In genomic region chr5:113218617-113219235, GRCm38 (mm10) we compare ENCODE assay signal across 16 mouse cellular contexts. TPM values are rescaled to one million over a fixed set of nuclear protein-coding genes. Genes with fewer than 3 reads are reported as not detected.
DNase-seq lines count a peak whose midpoint lies in the region; ATAC-seq and TF ChIP-seq lines count a peak whose summit lies in the region.
"Had no signal": no experiment of that assay in that cellular context is flagged by ENCODE, and none has a peak within 500 bp of the region (broad histone marks: within the 10 kb centered on the region; RNA-seq: fewer than 3 reads in every experiment).

No protein-coding gene starts in this region.

- H3K27me3 ChIP-seq in heart, postnatal 0 days (ENCODE audit: control insufficient read depth, insufficient read depth, low read length), result peaks cover 12% of the 10 kb centered on the region; the same call in 1 of the 2 replicates
- H3K27me3 ChIP-seq in intestine, embryonic 16.5 days (replicated peaks; ENCODE audit: control insufficient read depth, insufficient read depth, low read length), result no peaks in the 10 kb centered on the region
- H3K27me3 ChIP-seq in liver, embryonic 16.5 days (ENCODE audit: control insufficient read depth, insufficient read depth, low read depth, low read length), result peaks cover 13% of the 10 kb centered on the region
- no peaks in the 10 kb centered on the region for H3K27me3 ChIP-seq in thymus, adult 2 months (ENCODE audit: control insufficient read depth, insufficient read depth, low read length)
- H3K27me3 ChIP-seq in forebrain, embryonic 12.5 days, result 0 out of 2 replicates have a peak, but pooled peaks cover 7% of the 10 kb centered on the region
- H3K27me3 ChIP-seq: midbrain, embryonic 15.5 days had no signal

- no peak for TF ChIP-seq EP300 in heart, postnatal 0 days (IDR thresholded peaks at IDR 0.05; ENCODE audit: low read depth)

- H3K36me3 ChIP-seq in heart, postnatal 0 days (replicated peaks; ENCODE audit: control insufficient read depth, insufficient read depth, low read length), result no peaks in the 10 kb centered on the region
- H3K36me3 ChIP-seq in intestine, embryonic 16.5 days (ENCODE audit: control insufficient read depth, insufficient read depth, low read length), result no peaks in the 10 kb centered on the region
- no peaks in the 10 kb centered on the region for H3K36me3 ChIP-seq in liver, embryonic 16.5 days (ENCODE audit: control insufficient read depth, insufficient read depth)
- H3K36me3 ChIP-seq in thymus, adult 2 months (ENCODE audit: control insufficient read depth, insufficient read depth, low read length), result no peaks in the 10 kb centered on the region
- H3K36me3 ChIP-seq in forebrain, embryonic 12.5 days (replicated peaks), result no peaks in the 10 kb centered on the region
- H3K36me3 ChIP-seq: hindbrain, embryonic 12.5 days; midbrain, embryonic 15.5 days; neural tube, embryonic 12.5 days had no signal

- no peak for TF ChIP-seq CTCF in heart, postnatal 0 days (IDR thresholded peaks at IDR 0.05; ENCODE audit: low read depth)
- no peak for TF ChIP-seq CTCF in thymus, adult 2 months (IDR thresholded peaks at IDR 0.05; ENCODE audit: borderline replicate concordance, control insufficient read depth, extremely low read depth, insufficient read depth, low read length, poor library complexity)

- intact Hi-C loops in heart, postnatal 10 days (cut with DNase I), result no loop called here

- no peak overlapping the region for H3K4me3 ChIP-seq in heart, postnatal 0 days (ENCODE audit: low read depth, low read length)
- H3K4me3 ChIP-seq in brown adipose tissue, adult 24 weeks (ENCODE audit: insufficient read depth, low read depth, low read length), result peak overlapping the region; percentile 28
- peak overlapping the region; percentile 79 for H3K4me3 ChIP-seq in intestine, embryonic 16.5 days (ENCODE audit: low read length)
- H3K4me3 ChIP-seq in liver, embryonic 16.5 days (ENCODE audit: low read depth, low read length), result no peak overlapping the region
- no peak overlapping the region for H3K4me3 ChIP-seq in thymus, adult 2 months (ENCODE audit: control insufficient read depth, insufficient read depth, low read length)
- no peak overlapping the region for H3K4me3 ChIP-seq in forebrain, embryonic 12.5 days (replicated peaks)
- H3K4me3 ChIP-seq: erythroblast, embryonic 14.5 days; hindbrain, embryonic 12.5 days; midbrain, embryonic 15.5 days; neural tube, embryonic 12.5 days had no signal

- no peak overlapping the region for H3K4me2 ChIP-seq in heart, postnatal 0 days (ENCODE audit: low read depth, low read length)
- peak overlapping the region; percentile 96 for H3K4me2 ChIP-seq in intestine, embryonic 16.5 days (ENCODE audit: low read depth, low read length)
- H3K4me2 ChIP-seq in liver, embryonic 16.5 days (ENCODE audit: low read depth, low read length), result peak overlapping the region; percentile 34
- no peak overlapping the region for H3K4me2 ChIP-seq in forebrain, embryonic 12.5 days
- H3K4me2 ChIP-seq: hindbrain, embryonic 12.5 days; midbrain, embryonic 15.5 days had no signal

- ATAC-seq in heart, postnatal 0 days (ENCODE audit: insufficient read depth, low read depth), result no peak
- peak; percentile 26 for ATAC-seq in intestine, embryonic 16.5 days
- no peak for ATAC-seq in liver, embryonic 16.5 days (ENCODE audit: low read depth)
- no peak for ATAC-seq in forebrain, embryonic 12.5 days (ENCODE audit: low FRiP score)
- ATAC-seq: midbrain, embryonic 15.5 days had no signal

- no peak for DNase-seq in heart, postnatal 0 days (ENCODE audit: low spot score)
- no peak for DNase-seq in heart, postnatal 10 days
- DNase-seq in thymus, adult 2 months, result no peak
- DNase-seq: adrenal gland, postnatal 10 days; cerebellum, postnatal 10 days had no signal

- H3K9ac ChIP-seq in heart, postnatal 0 days (replicated peaks; ENCODE audit: low read depth, low read length), result no peak overlapping the region
- peak overlapping the region; percentile 54 for H3K9ac ChIP-seq in intestine, embryonic 16.5 days (ENCODE audit: low read depth, low read length)
- H3K9ac ChIP-seq in liver, embryonic 16.5 days (ENCODE audit: low read depth, low read length), result no peak overlapping the region
- H3K9ac ChIP-seq in forebrain, embryonic 12.5 days, result no peak overlapping the region
- H3K9ac ChIP-seq: hindbrain, embryonic 12.5 days; midbrain, embryonic 15.5 days; neural tube, embryonic 12.5 days had no signal

- 0 out of 2 replicates have a peak overlapping the region, but pooled peaks have one; percentile 30 for H3K27ac ChIP-seq in heart, postnatal 0 days (ENCODE audit: low read depth)
- peak overlapping the region; percentile 64 for H3K27ac ChIP-seq in brown adipose tissue, adult 24 weeks (replicated peaks; ENCODE audit: low read depth, low read length)
- H3K27ac ChIP-seq in intestine, embryonic 16.5 days (ENCODE audit: low read length), result peak overlapping the region; percentile 91
- H3K27ac ChIP-seq in liver, embryonic 16.5 days (ENCODE audit: low read length), result peak overlapping the region; percentile 55
- no peak overlapping the region for H3K27ac ChIP-seq in thymus, adult 2 months (ENCODE audit: control insufficient read depth, insufficient read depth, low read length)
- H3K27ac ChIP-seq in forebrain, embryonic 12.5 days, result no peak overlapping the region
- H3K27ac ChIP-seq: hindbrain, embryonic 12.5 days; midbrain, embryonic 15.5 days; neural tube, embryonic 12.5 days had no signal

- WGBS in heart, postnatal 0 days, result 60% methylated on average over 17 of the region's 17 CpGs
- 34% methylated on average over 17 of the region's 17 CpGs for WGBS in intestine, embryonic 16.5 days
- 52% methylated on average over 17 of the region's 17 CpGs for WGBS in liver, embryonic 16.5 days (ENCODE audit: insufficient replicate concordance)
- 93% methylated on average over 17 of the region's 17 CpGs for WGBS in thymus, adult 2 months
- 87% methylated on average over 17 of the region's 17 CpGs for WGBS in forebrain, embryonic 12.5 days

- no peaks in the 10 kb centered on the region for H3K9me3 ChIP-seq in heart, postnatal 0 days (replicated peaks; ENCODE audit: control insufficient read depth, low read length)
- no peaks in the 10 kb centered on the region for H3K9me3 ChIP-seq in intestine, embryonic 16.5 days (ENCODE audit: control insufficient read depth, low read length)
- no peaks in the 10 kb centered on the region for H3K9me3 ChIP-seq in liver, embryonic 16.5 days (replicated peaks; ENCODE audit: control insufficient read depth, low read length)
- H3K9me3 ChIP-seq in forebrain, embryonic 12.5 days, result no peaks in the 10 kb centered on the region
- H3K9me3 ChIP-seq: hindbrain, embryonic 12.5 days; midbrain, embryonic 15.5 days had no signal

- TF ChIP-seq POLR2A in thymus, adult 2 months (IDR thresholded peaks at IDR 0.05; ENCODE audit: control insufficient read depth, extremely low read depth, insufficient read depth, low read length, poor library complexity), result no peak

- H3K4me1 ChIP-seq in heart, postnatal 0 days (ENCODE audit: control insufficient read depth, insufficient read depth), result no peaks in the 10 kb centered on the region
- peaks cover 25% of the 10 kb centered on the region for H3K4me1 ChIP-seq in brown adipose tissue, adult 24 weeks (ENCODE audit: control insufficient read depth, insufficient read depth, insufficient read length, low read length)
- H3K4me1 ChIP-seq in intestine, embryonic 16.5 days (ENCODE audit: control insufficient read depth, insufficient read depth, low read length), result peaks cover 26% of the 10 kb centered on the region
- H3K4me1 ChIP-seq in liver, embryonic 16.5 days (ENCODE audit: control insufficient read depth, low read depth, low read length), result peaks cover 5% of the 10 kb centered on the region; the same call in 1 of the 2 replicates
- peaks cover 5% of the 10 kb centered on the region for H3K4me1 ChIP-seq in thymus, adult 2 months (replicated peaks; ENCODE audit: control insufficient read depth, insufficient read depth, low read length)
- H3K4me1 ChIP-seq in forebrain, embryonic 12.5 days, result peaks cover 10% of the 10 kb centered on the region

RNA-seq across cellular contexts. Expression of gene 2900026A02Rik, which starts 2.3 kb away (rescaled TPM):
- total RNA-seq in heart, postnatal 0 days (2014; rRNA removed; ENCODE audit: low replicate concordance), result 17.0 and 18.9 TPM in 2 replicates
- polyA plus RNA-seq in heart, postnatal 0 days (2015; fragmentation: Nextera tagmentation; extraction: Ambion mirVana), result 8.1 and 10.2 TPM in 2 replicates
- total RNA-seq in heart, postnatal 10 days (2021), result 10 to 100 TPM; 46.9 to 51.4 TPM
- 3.5 and 5.5 TPM in 2 replicates for polyA plus RNA-seq in brown adipose tissue, adult 24 weeks (2012; ENCODE audit: insufficient read depth, insufficient read length, missing spikeins)
- 8.3 and 9.5 TPM in 2 replicates for polyA plus RNA-seq in intestine, embryonic 16.5 days (2015; fragmentation: Nextera tagmentation; extraction: Ambion mirVana)
- 2.6 and 3.4 TPM in 2 replicates for polyA plus RNA-seq in liver, embryonic 16.5 days (2015; fragmentation: Nextera tagmentation; extraction: Ambion mirVana)
- 6.9 and 7.8 TPM in 2 replicates for polyA plus RNA-seq in thymus, adult 2 months (2012; rRNA removed)
- polyA plus RNA-seq in forebrain, embryonic 12.5 days (2016; fragmentation: Nextera tagmentation; extraction: Ambion mirVana), result 4.5 and 6.1 TPM in 2 replicates
- total RNA-seq: MEL had no signal

RNA-seq across cellular contexts. Expression of gene Tmem211, which starts 8.0 kb away (rescaled TPM):
- total RNA-seq in heart, postnatal 0 days (2014; rRNA removed; ENCODE audit: low replicate concordance), result not detected in 2 replicates
- polyA plus RNA-seq in heart, postnatal 0 days (2015; fragmentation: Nextera tagmentation; extraction: Ambion mirVana), result not detected in 2 replicates
- not detected for total RNA-seq in heart, postnatal 10 days (2021)
- not detected in 2 replicates for polyA plus RNA-seq in brown adipose tissue, adult 24 weeks (2012; ENCODE audit: insufficient read depth, insufficient read length, missing spikeins)
- 0.13 and 0.28 TPM in 2 replicates for polyA plus RNA-seq in intestine, embryonic 16.5 days (2015; fragmentation: Nextera tagmentation; extraction: Ambion mirVana)
- not detected in 2 replicates for polyA plus RNA-seq in liver, embryonic 16.5 days (2015; fragmentation: Nextera tagmentation; extraction: Ambion mirVana)
- 0.10 TPM in 1 of 2 replicates, not detected in the other for polyA plus RNA-seq in thymus, adult 2 months (2012; rRNA removed)
- 0.20 and 0.28 TPM in 2 replicates for polyA plus RNA-seq in forebrain, embryonic 12.5 days (2016; fragmentation: Nextera tagmentation; extraction: Ambion mirVana)
- total RNA-seq: adrenal gland, postnatal 10 days; granulocyte monocyte progenitor cell, adult 5-6 weeks; left cerebral cortex, adult 8-10 months; MEL had no signal
- polyA plus RNA-seq: erythroblast, embryonic 14.5 days; neural tube, embryonic 12.5 days had no signal

Comparison
In these comparisons a context has a peak if more than half of its experiments do, and no peak if none do; other contexts are left out.
1. H3K27ac ChIP-seq: peak in heart, postnatal 0 days (single experiment), brown adipose tissue, adult 24 weeks (single experiment), intestine, embryonic 16.5 days (single experiment) and liver, embryonic 16.5 days (single experiment); none in thymus, adult 2 months (single experiment) and forebrain, embryonic 12.5 days (single experiment).
2. H3K4me2 ChIP-seq: peak in intestine, embryonic 16.5 days (single experiment) and liver, embryonic 16.5 days (single experiment); none in heart, postnatal 0 days (single experiment) and forebrain, embryonic 12.5 days (single experiment).
3. H3K4me3 ChIP-seq: peak in brown adipose tissue, adult 24 weeks (single experiment) and intestine, embryonic 16.5 days (single experiment); none in heart, postnatal 0 days (single experiment), liver, embryonic 16.5 days (single experiment), thymus, adult 2 months (single experiment) and forebrain, embryonic 12.5 days (single experiment).